Mouse (Mus musculus) urinary bladder, postnatal 4 days (tissue): ENCODE measurements around the gene Fgf23.

Experiments used
- DNase-seq, 2 experiments: peaks; one replicate each; pipeline ENCODE4 v3.0.0; 2021 to 2022; ENCODE audit warnings: low spot score in 2 of 2

Gene Fgf23

GRCm38 (mm10) chr6:127072817-127073216 lies at the start of gene Fgf23:
Fgf23 (plus strand) TSS chr6:127072902.
- DNase-seq = no peak

- no peak for DNase-seq
These were observed 47.9 kb upstream of the Fgf23 start for GRCm38 (mm10) chr6:127024836-127025235.

- no peak for DNase-seq
These were observed 37.9 kb upstream of the Fgf23 start for GRCm38 (mm10) chr6:127034760-127035159.

- DNase-seq = no peak
These were observed 27.8 kb upstream of the Fgf23 start for GRCm38 (mm10) chr6:127044909-127045308.

- DNase-seq = no peak
These were observed 21.9 kb upstream of the Fgf23 start for GRCm38 (mm10) chr6:127050847-127051246.

GRCm38 (mm10) chr6:127056990-127057588 lies 15.6 kb upstream of the Fgf23 start:
- no peak for DNase-seq

DNA sequence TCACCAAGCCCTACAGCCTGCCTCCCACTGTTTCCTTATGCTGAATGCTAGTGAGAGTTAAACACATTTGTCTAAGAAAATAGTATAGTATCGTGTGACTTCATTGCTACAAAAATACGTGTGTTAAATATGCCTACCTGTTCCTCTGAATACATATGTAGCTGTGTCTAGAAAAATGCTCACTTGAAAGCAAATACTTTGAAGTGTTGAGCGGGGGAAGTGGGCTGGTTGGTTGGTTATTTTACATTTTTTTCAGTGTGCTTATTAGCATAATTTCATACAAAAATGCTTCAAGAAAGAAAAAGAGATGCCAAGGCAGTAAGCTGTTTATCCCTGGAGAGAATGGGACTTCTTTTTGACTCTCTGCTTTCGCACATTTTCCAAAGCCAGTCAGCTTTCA lies 12.7 kb upstream of the Fgf23 start:
- no peak for DNase-seq

DNA sequence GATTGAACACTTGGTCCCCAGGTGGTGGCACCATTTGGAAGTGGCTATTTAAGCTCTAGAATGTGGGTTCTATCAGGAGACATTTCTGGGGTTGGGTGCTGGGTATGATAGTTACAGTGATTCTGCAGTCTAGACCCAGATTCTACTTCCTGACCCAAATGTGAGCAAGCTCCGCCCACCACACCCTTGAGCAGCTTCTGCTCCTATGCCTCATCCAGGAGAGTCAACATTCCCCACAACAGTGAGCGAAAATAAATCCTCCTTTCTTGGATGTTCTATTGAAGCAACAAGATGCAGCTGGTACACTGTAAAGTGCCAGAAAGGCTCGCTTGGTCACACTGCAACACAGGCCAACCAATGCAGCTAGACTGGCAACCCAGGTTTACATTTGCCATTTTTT lies 8.8 kb upstream of the Fgf23 start:
- DNase-seq = no peak

GRCm38 (mm10) chr6:127064815-127065214 lies 7.9 kb upstream of the Fgf23 start:
- no peak for DNase-seq

- peak in 1 of 2 experiments; percentile 37 for DNase-seq
These were observed 7.4 kb downstream of the Fgf23 start for GRCm38 (mm10) chr6:127079867-127080731.

- no peak for DNase-seq
These were observed 9.1 kb downstream of the Fgf23 start for GRCm38 (mm10) chr6:127081820-127082219.

GRCm38 (mm10) chr6:127086739-127087138 lies 14.0 kb downstream of the Fgf23 start:
- DNase-seq = no peak

GRCm38 (mm10) chr6:127094565-127094964 lies 21.9 kb downstream of the Fgf23 start:
- no peak for DNase-seq

DNA sequence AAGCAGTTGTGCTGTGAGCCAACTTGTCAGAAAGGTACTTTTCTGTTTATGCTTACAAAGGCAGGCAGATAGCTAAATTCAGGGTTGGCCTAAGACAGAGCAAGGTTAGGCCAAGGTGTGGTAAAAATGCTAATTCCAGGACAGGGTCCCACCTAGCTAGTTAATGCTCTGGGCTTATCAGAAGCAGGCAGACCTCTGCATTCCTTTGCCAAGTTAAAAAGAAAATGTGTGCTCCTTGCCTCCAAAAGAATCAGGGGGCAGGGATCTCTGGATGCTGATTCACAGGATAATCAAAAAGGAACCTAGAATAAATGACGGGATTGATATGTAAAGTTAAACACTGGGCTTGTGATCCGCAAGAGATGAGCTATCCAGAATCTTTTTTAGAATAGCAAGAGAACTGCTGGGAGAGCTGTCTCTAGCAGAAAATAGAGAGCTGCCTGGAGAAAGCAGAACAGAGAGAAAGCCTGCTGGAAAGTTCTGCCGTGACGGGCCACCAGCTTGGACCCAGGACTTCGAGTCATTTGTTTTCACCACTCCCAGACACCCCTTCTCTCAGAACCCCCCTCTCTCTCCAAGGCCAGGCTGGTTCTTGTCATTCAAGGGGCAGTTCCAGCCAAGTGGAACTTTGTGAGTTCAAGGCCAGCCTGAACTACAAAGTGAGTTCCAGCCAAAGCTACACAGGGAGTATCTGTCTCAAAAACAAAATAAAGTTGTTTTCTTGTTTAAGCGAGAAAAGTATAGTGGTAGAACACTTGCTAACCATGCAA lies 31.0 kb downstream of the Fgf23 start:
- DNase-seq = no peak

DNA sequence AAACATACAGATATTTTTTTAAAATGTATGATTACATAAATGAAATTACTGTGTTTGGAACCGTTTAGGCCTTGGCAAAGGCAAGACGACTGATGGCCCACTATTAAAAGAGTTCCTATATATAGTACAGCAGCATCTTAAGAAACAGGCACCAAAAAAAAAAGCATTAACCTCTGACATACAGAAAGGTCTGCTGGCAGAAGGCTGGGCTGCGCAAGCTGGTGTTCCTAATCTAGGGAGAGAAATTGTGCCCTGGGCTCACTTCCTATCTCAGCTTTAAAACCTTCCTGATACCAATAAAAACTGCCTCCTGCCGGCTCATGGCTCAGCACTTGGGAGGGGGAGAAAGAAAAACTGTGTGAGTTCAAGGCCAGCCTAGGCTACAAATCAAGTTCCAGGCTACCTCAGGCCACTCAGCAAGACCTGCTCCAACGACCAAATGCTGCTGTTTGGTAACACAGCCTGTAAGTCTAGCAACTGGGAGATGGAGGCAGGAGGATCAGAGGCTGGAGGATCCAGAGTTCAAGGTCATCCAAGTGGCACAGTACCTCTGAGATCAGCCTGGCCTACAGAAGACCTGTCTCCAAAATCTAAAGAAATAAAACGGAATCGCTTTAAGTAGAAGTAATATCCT lies 31.8 kb downstream of the Fgf23 start:
- no peak for DNase-seq

- no peak for DNase-seq
These were observed 32.4 kb downstream of the Fgf23 start for GRCm38 (mm10) chr6:127105107-127105506.

DNA sequence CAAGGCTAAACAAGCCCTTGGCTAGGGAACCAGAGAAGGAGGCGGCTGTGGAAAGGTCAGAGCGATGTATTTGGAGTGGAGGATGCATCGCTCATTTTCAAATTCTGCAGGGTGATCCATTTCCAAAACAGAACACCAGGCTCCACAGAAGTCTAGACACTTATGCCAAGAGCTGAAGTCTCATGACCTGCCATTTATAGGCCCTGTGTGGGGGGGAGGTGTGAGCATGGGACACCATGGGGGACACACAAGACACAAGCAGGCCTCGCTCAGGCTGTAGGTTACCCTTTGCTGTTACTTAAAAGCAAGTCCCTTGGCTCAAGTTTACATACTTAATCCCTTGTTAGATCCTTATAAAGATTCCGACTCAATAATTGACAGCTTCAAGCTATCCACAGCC lies 33.5 kb downstream of the Fgf23 start:
- DNase-seq = no peak

GRCm38 (mm10) chr6:127106726-127107125 lies 34.0 kb downstream of the Fgf23 start:
- DNase-seq = no peak

GRCm38 (mm10) chr6:127107413-127107812 lies 34.7 kb downstream of the Fgf23 start:
- no peak for DNase-seq

DNA sequence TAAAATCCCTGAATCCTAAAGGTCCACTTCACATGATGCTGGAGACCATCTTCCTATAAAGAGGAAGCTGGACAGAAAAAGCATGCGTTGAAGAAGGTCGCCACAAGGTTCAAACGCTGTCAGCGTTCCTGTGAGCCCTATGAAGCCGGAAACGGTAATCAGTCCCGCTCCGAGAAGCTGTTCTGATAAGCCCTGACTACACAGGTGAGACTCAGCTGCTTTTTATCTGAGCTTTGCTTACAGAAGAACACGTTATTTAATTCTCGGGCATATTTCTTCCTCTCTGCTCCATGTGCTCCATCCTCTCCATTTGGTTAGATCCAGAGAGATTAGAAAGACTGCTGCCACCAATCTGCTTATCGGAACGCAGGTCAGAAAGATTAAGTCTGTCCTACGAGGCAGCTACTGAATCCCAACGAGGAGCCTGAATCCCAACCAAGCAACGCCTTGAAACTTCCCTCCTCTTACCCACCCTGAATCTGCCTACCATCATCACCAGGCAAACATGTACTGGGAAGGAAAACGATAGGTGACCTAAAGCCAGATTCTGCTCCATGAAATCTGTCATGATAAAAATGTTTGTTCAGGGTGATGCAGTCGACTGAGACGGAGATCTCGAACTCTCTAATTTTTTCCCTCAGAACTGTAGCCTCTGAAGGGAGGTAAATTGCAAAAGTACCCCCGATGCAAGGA lies 35.8 kb downstream of the Fgf23 start:
- DNase-seq = no peak

- peak; percentile 86 to 87 for DNase-seq
These were observed 36.8 kb downstream of the Fgf23 start, which contains the start of gene Tigar for GRCm38 (mm10) chr6:127109402-127109930. Tigar (minus strand) TSS chr6:127109557.
